Mouse (Mus musculus) heart, adult 2 months (tissue): ENCODE data around the gene Gm26602.

ENCODE experiments used
- CTCF ChIP-seq: fragments of 200-600 bp; IDR thresholded peaks from 2 replicates; pipeline ENCODE4 v1.8.1; 2022; ENCODE audit warnings: antibody characterized with exemption, mild to moderate bottlenecking, moderate library complexity
- EP300 ChIP-seq: fragments of 200-500 bp; IDR thresholded peaks from 2 replicates; pipeline ENCODE4 v1.6.1; 2011; ENCODE audit warnings: low read depth, low read length, control low read depth; ENCODE audit not compliant: insufficient read depth
- POLR2A ChIP-seq: fragments of 200-500 bp; IDR thresholded peaks from 2 replicates; pipeline ENCODE4 v1.6.1; 2011; ENCODE audit warnings: mild to moderate bottlenecking, low read depth, low read length, control low read depth; ENCODE audit not compliant: insufficient read depth

DNA sequence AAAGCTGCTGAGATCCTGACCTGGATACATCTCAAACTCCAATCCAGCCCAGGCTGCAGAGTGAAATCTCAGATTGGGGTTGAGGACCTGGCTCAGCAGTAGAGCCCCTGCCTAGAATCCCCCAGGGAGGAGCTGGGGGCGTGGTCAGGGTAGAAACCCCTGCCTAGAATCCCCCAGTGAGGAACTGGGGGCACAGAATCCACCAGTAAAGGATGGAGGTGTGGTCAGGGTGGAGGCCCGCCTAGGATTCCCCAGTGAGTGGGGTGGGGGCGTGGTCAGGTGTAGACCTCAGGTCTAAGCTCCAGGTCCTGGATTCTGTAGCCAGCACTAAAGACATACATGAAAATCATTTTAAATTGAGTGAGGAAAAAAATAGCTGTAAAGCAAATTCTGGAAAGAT is 37.8 kb upstream of the Gm26602 start:
- TF ChIP-seq CTCF, result no peak
- no peak for TF ChIP-seq POLR2A
- no peak for TF ChIP-seq EP300
